Mouse (Mus musculus) layer of hippocampus, postnatal 25 days (tissue): ENCODE measurements around the gene Lrrc19. TPM values are rescaled to one million over a fixed set of nuclear protein-coding genes. Genes with fewer than 3 reads are reported as not detected.
"Not testable (repeated sequence)": the region's sequence is repeated elsewhere in the genome, so short reads cannot be mapped to it uniquely, and the experiment has no call there.

Experiments used
- DNase-seq, 2 experiments: peaks; one replicate each; pipeline ENCODE4 v3.0.0; 2022; ENCODE audit warnings: mixed read lengths in 2 of 2, low spot score in 1 of 2; ENCODE audit errors: extremely low spot score in 1 of 2
- total RNA-seq, 2 experiments: library from RNA; stranded (reverse); gene quantifications; 2 replicates each; pipeline ENCODE4 v1.2.3; 2021

Lrrc19 gene
- total RNA-seq, result not detected

DNA sequence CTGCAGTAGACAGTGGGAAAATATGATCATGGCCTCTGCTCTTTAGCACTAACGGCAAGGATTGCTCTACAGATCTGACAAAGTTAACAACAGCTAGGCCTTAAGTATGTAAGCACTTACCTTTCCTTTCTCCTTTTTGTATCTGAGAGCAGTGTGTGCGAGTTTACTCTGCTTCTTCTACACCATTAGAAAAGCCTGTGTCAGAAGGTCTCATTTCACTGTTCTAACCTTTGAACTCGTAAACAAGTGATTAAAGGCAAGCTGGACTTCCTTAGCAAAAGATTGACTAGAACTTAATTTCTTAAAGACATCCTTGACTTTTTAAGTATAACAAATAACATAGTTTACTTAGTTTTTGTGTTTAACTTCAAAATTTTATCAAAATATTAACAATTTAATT, at the start of gene Lrrc19:
Gene Lrrc19 (minus strand): TSS at position 225 of the 400 bp plus-strand sequence.
- no peak for DNase-seq

DNA sequence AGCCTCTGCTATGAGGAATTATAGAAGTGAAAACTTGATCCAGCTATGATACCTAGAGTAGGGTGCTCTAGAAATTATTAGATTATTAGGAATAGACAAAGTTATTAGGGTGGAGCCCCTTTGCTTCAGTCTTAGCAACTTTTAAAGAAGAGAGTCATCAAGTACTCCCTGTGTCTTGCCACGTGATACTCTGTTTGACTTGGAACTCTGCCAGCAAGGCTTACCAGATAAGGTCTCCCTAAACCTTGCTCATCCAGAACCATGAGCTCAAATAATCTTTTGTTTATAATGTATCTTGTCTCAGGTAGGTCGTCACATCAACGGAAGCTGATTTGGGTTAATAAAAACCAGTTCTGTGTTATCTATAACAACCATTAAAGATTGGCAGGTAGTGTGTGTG, 46.4 kb upstream of the Lrrc19 start:
- DNase-seq, result no peak

DNA sequence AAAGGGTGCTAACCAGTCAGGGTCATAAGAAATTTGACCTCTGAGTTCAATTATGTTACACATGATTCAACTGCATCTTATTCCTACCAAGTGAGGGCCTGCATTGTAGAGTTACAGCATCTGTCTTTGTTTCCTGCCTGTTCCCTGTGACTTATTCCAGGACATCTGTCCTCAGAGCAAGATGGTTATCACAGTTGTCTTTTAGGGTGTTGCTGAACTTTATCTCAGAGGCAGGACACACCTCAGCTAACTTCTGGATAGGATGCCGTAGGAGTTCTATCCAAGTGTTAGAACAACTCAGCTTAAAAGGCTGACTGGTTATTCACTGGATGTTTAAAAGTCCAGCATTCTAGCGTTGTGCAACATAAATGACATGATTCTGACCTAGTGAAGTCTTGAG, 42.2 kb upstream of the Lrrc19 start:
- DNase-seq, result no peak

DNA sequence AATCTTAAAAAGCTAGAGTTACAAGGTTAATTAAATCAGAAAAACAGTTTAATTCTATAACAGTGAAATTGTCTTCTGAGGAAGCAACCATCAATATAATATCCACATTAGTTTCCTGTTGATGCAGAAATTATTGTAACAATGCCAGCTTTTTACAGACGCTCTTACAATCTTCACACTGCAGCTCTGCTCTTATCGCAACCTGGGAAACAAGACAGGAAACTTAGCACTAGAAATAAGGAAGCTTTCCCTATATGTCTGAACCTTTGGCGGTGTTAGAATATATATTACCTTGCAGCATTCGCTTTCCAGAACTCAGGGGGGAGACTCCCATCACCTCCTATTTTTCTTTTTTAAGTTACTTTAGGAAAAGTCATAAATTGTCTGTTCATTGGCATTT, 41.1 kb upstream of the Lrrc19 start:
- DNase-seq, result no peak

DNA sequence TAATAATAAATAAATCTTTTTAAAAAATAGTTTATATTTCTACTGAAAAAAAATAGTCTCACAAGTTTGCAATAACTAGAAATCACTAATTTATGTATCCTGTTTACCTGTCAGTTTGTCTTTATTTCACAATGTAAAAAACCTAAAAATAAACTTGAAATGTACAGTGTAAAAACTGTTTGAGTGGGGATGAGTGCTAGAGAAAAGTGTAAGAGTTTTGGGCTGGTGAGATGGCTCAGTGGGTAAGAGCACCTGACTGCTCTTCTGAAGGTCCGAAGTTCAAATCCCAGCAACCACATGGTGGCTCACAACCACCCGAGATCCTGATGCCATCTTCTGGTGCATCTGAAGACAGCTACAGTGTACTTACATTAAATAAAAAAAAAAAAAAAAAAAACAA, 39.9 kb upstream of the Lrrc19 start:
- not testable (repeated sequence) for DNase-seq

DNA sequence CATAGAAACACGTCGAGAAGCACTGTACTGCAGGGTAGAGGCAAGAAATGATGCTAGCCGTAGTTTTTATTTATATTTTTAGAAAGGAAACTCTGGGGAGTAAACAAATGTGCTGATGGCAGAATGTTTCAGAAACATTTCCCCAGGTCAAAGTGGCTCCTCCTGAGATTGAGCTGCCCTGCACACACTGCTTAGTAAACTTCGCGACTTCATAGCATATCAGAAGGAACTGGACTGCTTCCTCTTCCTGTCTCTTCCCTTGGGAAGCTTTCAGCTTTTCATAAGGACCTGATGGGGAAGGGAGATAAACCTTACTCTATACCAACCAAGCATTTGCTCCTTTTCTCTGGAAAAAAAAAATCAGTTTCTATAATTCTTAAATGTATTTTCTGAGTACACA, 33.4 kb upstream of the Lrrc19 start:
- no peak for DNase-seq

DNA sequence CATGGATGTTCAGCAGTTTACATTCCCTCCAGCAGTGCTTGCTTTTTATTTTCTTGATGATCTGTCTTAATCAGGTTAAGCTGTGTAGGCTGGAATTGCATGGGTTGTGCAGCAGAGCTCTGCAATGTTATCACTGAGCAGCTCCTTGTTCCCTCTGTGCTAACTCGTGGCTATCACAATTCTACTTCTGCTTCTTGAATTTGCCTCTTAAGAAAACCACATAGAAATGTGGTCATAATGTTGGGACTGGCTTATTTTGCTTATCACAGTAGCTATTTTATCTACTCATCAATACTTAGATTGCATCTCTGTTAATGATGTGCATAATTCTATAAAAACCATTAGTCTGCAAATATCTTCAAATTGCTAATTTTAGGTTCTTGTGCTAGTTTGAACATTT, 32.1 kb upstream of the Lrrc19 start:
- no peak for DNase-seq

DNA sequence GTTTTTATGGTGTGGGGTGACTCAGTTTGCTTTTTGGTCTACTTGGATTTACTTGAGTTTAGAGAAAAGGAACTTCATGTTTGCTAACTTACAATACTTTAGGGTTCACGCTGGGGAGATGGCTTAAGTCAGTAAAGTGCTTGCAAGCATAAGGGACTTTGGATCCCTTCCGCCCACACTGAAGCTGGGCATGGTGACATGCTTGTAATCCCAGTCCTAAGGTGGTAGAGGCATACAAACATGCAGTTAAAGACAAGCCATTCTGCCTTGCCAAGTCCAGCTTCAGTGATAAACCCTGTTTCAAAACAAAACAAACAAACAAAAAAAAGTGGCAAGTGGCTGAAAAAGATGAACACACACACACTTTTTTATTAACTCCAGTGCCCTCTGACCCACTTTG, 31.2 kb upstream of the Lrrc19 start:
- no peak for DNase-seq

DNA sequence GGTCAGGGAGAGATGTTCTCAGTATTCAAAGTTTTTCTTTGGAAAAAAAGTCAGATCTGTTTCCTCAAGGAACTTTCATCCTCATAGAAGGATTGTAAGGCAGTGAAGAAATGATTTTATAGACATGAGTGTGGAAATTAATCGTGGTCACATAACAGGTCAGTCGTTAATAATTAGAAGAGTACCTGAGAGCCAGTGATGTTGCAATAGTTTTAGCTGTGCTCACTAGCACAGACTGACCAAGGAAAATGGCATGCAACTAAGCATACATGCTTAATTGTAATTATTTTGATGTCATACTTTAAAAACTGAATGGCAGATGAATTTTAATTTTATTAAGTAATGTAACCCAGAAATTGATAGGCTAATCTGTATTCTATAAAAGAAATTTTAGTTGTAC, 30.7 kb upstream of the Lrrc19 start:
- no peak for DNase-seq

DNA sequence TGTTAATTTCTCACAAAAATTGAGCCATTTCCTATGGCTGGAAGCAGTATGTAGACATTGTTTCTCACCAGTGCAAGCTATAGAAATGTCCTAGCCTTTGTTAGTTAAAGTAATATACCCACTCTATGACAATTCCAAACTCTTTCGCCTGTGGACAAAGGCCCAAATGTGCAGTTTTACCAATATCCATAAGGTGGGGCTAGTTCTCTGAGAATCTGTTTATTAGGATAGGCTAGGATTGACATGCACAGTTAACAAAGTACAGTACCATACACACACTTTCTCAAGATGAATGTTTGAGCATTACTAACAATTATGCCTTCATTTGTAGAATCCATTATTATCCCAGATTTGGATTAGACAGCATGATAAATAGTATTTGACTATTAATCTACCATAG, 19.8 kb upstream of the Lrrc19 start:
- DNase-seq, result no peak

DNA sequence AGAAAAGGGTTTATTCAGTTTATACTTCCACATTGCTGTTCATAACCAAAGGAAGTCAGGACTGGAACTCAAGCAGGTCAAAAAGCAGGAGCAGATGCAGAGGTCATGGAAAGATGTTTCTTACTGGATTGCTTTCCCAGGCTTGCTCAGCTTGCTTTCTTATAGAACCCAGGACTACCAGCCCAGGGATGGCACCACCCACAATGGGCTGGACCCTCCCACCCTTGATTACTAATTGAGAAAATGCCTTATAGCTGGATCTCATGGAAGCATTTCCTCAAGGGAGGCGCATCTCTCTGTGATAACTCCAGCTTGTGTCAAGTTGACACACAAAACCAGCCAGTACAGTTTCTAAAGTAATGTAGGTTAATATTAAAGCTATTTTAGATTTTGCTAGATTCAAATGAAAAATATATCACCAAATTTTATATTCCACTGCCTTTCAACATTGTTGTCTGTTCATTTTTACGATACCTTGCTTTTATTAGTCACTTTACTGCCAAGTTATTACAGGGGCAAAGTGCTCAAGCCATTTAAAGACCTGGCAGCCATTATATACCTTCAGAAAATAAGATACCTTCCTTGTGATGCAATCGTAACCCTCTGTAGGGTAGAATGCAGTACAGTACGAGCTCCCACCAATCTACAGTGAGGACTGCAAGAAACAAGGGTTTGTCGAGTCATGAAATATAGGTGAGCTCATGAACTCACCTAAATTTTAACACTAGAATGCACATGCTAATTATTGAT, 657 bp upstream of the Lrrc19 start:
- not testable (repeated sequence) for DNase-seq

DNA sequence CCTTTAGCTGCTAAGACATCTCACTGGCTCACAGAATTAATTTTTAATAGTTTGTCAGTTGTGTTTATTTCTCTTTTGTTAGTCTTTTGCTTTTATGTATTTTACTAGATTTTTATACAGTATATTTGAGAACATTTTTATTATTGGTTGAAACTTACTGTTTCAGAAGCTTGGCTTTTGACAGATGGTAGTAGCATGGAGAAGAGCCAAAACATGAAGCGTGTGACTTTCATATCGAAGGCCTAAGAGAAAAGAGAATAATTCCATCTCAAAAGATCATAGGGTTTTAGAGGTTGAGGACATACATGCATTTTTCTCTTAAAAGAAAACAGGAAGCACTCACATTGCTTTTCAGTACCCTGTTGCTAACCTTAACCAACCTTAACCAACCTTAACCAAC, 6.8 kb downstream of the Lrrc19 start:
- no peak for DNase-seq

DNA sequence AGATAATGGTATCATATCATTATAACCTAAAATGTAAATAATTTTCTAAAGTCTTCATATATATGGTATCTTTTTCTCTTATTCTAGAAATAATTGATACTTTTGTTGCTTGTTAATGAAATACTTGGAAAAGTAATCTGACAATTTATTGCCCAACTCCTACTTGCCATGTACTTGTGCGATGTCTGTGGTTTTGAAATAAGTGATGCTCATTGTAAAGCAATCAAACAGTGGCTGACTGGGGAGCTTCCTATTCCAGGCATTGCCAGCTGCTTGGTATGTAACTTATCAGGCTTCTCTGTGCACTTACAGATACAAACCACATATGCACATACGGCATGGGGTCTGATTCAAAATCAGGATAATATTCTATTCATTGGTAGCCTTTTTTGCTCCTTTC, 29.9 kb downstream of the Lrrc19 start:
- no peak for DNase-seq

DNA sequence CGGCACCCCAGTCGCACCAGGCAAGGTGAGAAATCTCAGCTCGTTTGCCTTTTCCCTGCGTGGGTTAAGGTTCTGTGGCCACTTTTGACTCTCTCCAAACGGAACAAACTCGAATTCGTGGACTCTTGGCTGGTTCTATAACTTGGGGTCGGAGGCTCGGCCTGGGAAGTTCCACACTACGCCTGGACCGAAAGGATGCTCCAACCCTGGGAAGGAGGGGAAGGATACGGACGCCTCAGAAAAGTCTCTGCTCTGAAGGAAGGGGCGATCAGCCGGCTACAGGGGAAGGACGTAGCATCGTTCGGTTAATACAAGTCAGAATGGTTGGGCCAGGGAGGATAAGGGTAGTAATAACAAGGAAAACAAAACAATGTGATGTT, 35.3 kb downstream of the Lrrc19 start:
- DNase-seq, result no peak

DNA sequence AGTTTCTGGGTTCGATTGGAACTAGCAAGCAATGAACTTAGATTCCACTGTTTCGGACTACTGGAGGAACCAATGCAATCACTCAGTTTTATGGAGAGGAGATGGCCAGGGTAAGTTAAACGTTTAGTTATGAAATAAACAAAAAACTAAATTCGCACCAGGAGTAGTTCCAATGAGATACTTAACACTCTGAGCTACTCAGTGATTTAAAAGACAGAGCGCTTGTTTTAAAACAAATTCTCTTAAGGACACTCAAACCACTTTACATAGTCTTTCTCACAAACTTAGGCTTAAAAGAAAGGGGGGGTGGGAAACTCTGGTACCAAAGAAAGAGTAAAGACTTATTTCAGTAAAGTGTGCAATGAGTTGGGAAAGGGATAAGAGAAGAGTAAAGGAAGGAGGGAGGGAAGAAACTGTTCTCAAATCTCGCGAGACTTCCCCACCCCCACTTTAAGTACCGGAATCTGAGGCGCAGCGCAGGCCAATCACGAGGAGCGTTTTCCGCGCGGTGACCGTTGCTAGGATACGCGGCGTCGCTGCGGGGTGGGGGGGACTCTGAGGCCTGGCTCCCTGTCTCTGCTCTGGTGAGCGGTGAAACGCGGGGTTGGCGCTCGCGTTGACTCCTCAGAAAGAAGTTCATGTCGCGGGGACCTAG, 35.8 kb downstream of the Lrrc19 start, which contains the start of gene Ift74:
Gene Ift74 (plus strand): TSS at position 520 of the 655 bp plus-strand sequence.
- peak; percentile 83 to 85 for DNase-seq

DNA sequence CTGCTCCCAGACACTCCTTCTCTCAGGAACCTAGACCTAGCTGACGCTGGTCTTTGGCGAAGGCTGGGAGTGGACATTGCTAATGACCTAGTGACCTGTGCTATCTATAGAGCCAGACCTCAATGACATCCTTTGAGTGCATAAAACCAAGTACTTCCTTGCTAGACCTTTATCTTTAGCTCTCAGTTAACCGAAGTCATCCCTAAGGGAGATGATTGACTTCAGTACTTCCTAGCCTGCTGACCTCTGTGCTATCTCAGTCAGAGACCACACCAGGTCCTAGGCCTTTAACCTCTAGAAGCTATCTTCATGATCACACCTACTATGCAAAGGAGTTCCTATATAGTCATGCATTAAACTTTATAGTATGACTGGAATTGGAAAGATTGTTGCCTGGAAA, 39.6 kb downstream of the Lrrc19 start:
- no peak for DNase-seq

DNA sequence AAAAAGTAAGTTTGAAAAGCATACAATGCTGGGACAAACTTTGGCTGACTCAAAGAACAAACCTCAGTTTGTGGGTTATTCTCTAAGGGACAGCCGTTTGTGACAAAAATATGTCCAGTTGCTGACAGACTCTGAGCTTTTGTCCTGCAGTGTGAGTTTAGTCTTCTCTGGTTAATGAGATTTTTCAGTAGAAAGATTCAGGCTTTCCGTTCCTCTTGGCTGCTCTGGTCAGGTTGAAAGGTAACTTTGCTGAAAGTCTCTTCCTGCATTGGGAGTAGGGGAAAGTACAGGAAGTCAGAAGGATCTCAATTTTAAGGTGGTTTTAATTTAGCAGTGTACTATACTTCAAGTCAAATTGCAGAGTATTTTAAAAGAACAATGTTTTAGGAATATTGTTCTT, 44.4 kb downstream of the Lrrc19 start:
- no peak for DNase-seq

DNA sequence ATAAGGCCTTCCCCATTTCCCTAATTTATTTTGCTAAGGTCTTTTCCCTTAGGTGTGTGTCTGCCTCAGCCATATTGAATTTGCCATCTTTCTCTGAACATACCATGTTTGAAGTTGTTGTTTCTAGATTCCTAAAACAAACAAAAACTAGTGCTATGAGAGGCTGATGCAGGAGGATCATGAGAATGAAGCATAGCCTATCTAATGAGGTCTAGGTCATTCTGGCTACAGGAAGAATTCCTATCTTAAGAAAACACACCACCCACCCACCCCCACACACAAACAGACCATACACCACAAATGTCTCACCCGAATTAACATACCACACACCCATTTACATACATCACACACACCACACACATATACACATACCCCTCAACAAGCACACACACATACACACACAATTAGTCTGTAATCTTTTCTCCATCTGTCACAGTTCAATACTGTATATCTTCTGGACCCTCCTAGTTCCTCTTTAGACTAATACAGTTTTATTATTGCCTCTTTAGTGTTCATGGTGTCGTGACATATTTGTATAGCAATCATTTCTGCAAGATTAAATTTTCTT, 45.4 kb downstream of the Lrrc19 start:
- DNase-seq, result no peak

DNA sequence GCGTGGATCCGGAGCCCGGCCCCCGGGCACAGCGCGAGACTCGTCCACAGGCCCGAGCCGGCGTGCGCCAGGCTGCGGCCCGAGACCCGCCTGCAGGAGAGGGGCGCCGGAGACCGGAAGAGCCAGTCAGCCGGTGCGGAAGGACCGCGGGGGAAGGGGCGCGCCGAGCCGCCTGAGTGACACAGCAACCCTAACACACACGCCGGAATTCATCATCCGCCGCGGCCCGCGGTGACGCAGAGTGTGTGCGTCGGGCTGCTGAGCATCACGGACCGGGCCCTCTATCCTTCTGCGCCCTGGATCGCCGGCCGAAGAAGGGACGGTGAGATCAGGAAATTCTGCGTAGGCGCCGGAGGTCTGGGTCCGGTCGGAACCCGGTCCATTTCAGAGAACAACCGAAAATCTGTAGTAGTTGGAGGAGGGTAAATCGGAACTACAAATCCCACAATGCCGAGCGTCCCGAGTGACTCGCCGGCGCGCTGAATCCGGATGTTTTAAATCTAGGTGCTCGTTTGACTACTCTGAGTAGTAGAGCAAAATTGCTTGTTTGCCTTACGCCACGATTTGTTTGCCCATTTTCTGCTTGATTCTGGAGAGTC, 46.8 kb downstream of the Lrrc19 start, which contains the start of gene Plaa:
Gene Plaa (minus strand): TSS at position 214 of the 599 bp plus-strand sequence.
- peak; percentile 86 to 98 for DNase-seq

DNA sequence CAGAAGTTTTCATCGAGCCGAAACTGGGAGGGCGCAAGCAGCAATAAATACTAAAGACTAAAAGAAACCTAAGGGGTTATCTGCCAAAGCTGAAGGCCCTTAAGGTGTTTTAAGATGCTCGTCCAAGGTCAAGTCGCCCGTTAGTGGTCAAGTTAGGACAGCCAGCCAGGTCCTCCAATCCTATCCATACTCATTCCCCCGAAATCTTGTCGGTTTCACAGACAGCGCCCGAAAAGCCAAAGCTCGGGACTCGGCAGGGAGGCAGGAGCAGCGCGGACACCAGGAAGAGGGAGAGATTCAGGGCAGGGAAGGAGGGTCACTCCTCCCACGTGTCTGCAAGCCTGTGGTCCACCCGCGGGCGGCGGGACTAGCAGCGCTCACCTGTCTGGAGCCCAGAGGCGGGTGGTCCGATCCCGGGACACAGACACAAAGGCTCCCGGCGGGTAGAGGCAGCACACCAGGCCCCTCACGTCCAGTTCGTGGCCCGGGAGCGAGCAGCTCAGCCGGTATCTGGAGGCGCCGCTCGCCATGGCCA, 47.4 kb downstream of the Lrrc19 start:
- no peak for DNase-seq

DNA sequence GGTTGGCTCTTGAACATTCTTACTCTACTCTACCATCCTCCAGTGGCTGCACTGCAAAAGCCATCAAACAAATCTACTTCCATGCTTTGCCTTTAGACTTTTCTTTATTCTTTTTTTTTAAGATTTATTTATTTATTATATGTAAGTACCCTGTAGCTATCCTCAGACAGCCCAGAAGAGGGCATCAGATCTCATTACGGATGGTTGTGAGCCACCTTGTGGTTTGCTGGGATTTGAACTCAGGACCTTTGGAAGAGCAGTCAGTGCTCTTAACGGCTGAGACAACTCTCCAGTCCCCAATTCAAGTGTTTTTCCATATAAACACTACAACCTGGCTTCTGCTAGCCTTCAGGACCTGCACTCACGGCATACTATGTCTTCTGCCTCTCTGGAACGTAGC, 48.5 kb downstream of the Lrrc19 start:
- no peak for DNase-seq
